ENCODE assay signal across 17 mouse cellular contexts in genomic region chr3:86870952-86871351, GRCm38 (mm10). TPM values are rescaled to one million over a fixed set of nuclear protein-coding genes. Genes with fewer than 3 reads are reported as not detected.
DNase-seq lines count a peak whose midpoint lies in the region; ATAC-seq and TF ChIP-seq lines count a peak whose summit lies in the region.
"Had no signal": no experiment of that assay in that cellular context is flagged by ENCODE, and none has a peak within 500 bp of the region (broad histone marks: within the 10 kb centered on the region; RNA-seq: fewer than 3 reads in every experiment).

No protein-coding gene starts in this region.

- H3K9ac ChIP-seq in kidney, embryonic 16.5 days (replicated peaks; ENCODE audit: low read length) = no peak overlapping the region
- no peak overlapping the region for H3K9ac ChIP-seq in CH12.LX (ENCODE audit: insufficient read depth, low read depth)
- no peak overlapping the region for H3K9ac ChIP-seq in embryonic facial prominence, embryonic 11.5 days (replicated peaks; ENCODE audit: low read length)
- no peak overlapping the region for H3K9ac ChIP-seq in lung, postnatal 0 days (replicated peaks; ENCODE audit: low read depth)
- H3K9ac ChIP-seq: heart, embryonic 15.5 days had no signal

- H3K4me2 ChIP-seq in kidney, embryonic 16.5 days (replicated peaks; ENCODE audit: low read depth, low read length) = no peak overlapping the region
- H3K4me2 ChIP-seq in CH12.LX (ENCODE audit: insufficient read depth, low read depth, poor library complexity, severe bottlenecking) = no peak overlapping the region
- no peak overlapping the region for H3K4me2 ChIP-seq in embryonic facial prominence, embryonic 11.5 days (ENCODE audit: low read depth, low read length)
- H3K4me2 ChIP-seq in lung, postnatal 0 days (replicated peaks; ENCODE audit: low read depth, low read length) = no peak overlapping the region
- H3K4me2 ChIP-seq: heart, embryonic 15.5 days; liver, embryonic 11.5 days had no signal

- H3K4me3 ChIP-seq in kidney, embryonic 16.5 days (ENCODE audit: low read length) = no peak overlapping the region
- no peak overlapping the region for H3K4me3 ChIP-seq in CH12.LX (replicated peaks in 1 of 3; ENCODE audit: low read depth in 2 of 3, low read length in 2 of 3, poor library complexity in 1 of 3)
- H3K4me3 ChIP-seq in embryonic facial prominence, embryonic 11.5 days (ENCODE audit: low read depth, low read length) = no peak overlapping the region
- H3K4me3 ChIP-seq in olfactory bulb, adult 2 months (ENCODE audit: insufficient read depth, low read depth, low read length) = no peak overlapping the region
- H3K4me3 ChIP-seq in lung, postnatal 0 days (ENCODE audit: low read depth, low read length) = no peak overlapping the region
- H3K4me3 ChIP-seq: erythroblast, embryonic 14.5 days; heart, embryonic 15.5 days had no signal

- DNase-seq in kidney, adult 9 months = no peak
- peak; percentile 24 for DNase-seq in CH12.LX (ENCODE audit: extremely low read depth)
- peak; percentile 22 for DNase-seq in embryonic facial prominence, embryonic 11.5 days (ENCODE audit: low spot score)
- DNase-seq in lung, postnatal 0 days (ENCODE audit: low spot score) = no peak
- DNase-seq in retina, embryonic 14.5 days (ENCODE audit: low spot score) = no peak
- DNase-seq: cerebellum, adult 18-20 months; cerebellum, postnatal 25 days; gastrocnemius, postnatal 14 days; kidney, postnatal 10 days; lung, adult 2 months; lung, postnatal 36 days had no signal

- H3K36me3 ChIP-seq in kidney, embryonic 16.5 days (ENCODE audit: insufficient read depth, low read length) = no peaks in the 10 kb centered on the region
- no peaks in the 10 kb centered on the region for H3K36me3 ChIP-seq in CH12.LX (replicated peaks in 1 of 2; ENCODE audit: control insufficient read depth in 1 of 2, insufficient read depth in 1 of 2, low read length in 1 of 2)
- no peaks in the 10 kb centered on the region for H3K36me3 ChIP-seq in embryonic facial prominence, embryonic 11.5 days (replicated peaks; ENCODE audit: control insufficient read depth, insufficient read depth, low read depth, low read length)
- no peaks in the 10 kb centered on the region for H3K36me3 ChIP-seq in lung, postnatal 0 days (ENCODE audit: insufficient read depth, low read length)
- H3K36me3 ChIP-seq: heart, embryonic 15.5 days had no signal

- dilution Hi-C loops in CH12.LX (cut with MboI; ENCODE audit: extremely low pct_ligation_motif_present, extremely low pct_unique_long_range_greater_than_20kb, low sequenced_read_pairs) = no loop called here

- no peak for TF ChIP-seq EP300 in CH12.LX (IDR thresholded peaks at IDR 0.05; ENCODE audit: low read length)
- no peak for TF ChIP-seq EP300 in lung, postnatal 0 days (IDR thresholded peaks at IDR 0.05)

- no peaks in the 10 kb centered on the region for H3K4me1 ChIP-seq in kidney, embryonic 16.5 days (ENCODE audit: insufficient read depth, low read length)
- H3K4me1 ChIP-seq in CH12.LX (ENCODE audit: control insufficient read depth in 1 of 2, insufficient read depth in 2 of 2) = peaks cover 0 to 20% of the 10 kb centered on the region in 2 experiments; a peak in 2 of 4 replicates
- no peaks in the 10 kb centered on the region for H3K4me1 ChIP-seq in embryonic facial prominence, embryonic 11.5 days (ENCODE audit: control insufficient read depth, insufficient read depth, low read length)
- peaks cover 20% of the 10 kb centered on the region for H3K4me1 ChIP-seq in olfactory bulb, adult 2 months (ENCODE audit: control insufficient read depth, insufficient read depth, low read length)
- H3K4me1 ChIP-seq in lung, postnatal 0 days (ENCODE audit: insufficient read depth, low read depth, low read length) = no peaks in the 10 kb centered on the region

- H3K9me3 ChIP-seq in kidney, embryonic 16.5 days (ENCODE audit: low read length) = no peaks in the 10 kb centered on the region
- H3K9me3 ChIP-seq in CH12.LX (replicated peaks; ENCODE audit: low read length) = no peaks in the 10 kb centered on the region
- no peaks in the 10 kb centered on the region for H3K9me3 ChIP-seq in embryonic facial prominence, embryonic 11.5 days (replicated peaks; ENCODE audit: control insufficient read depth, low read length)
- no peaks in the 10 kb centered on the region for H3K9me3 ChIP-seq in lung, postnatal 0 days (ENCODE audit: low read length)
- H3K9me3 ChIP-seq: heart, embryonic 15.5 days had no signal

- 85% methylated on average over 6 of the region's 6 CpGs for WGBS in kidney, embryonic 16.5 days
- WGBS in embryonic facial prominence, embryonic 11.5 days = 66% methylated on average over 6 of the region's 6 CpGs
- 50% methylated on average over 6 of the region's 6 CpGs for WGBS in olfactory bulb, adult 2 months
- 74% methylated on average over 6 of the region's 6 CpGs for WGBS in lung, postnatal 0 days

- in situ Hi-C loops in CH12.LX (cut with MboI; ENCODE audit: low pct_ligation_motif_present, low pct_unique_long_range_greater_than_20kb, low sequenced_read_pairs) = no loop called here

- TF ChIP-seq RAD21 in CH12.LX (IDR thresholded peaks at IDR 0.05; ENCODE audit: low read depth, low read length) = no peak

- H3K27ac ChIP-seq in kidney, embryonic 16.5 days (ENCODE audit: low read length) = no peak overlapping the region
- H3K27ac ChIP-seq in CH12.LX (ENCODE audit: insufficient read depth, low read depth) = no peak overlapping the region
- no peak overlapping the region for H3K27ac ChIP-seq in embryonic facial prominence, embryonic 11.5 days (replicated peaks; ENCODE audit: low read depth, low read length)
- H3K27ac ChIP-seq in olfactory bulb, adult 2 months (ENCODE audit: insufficient read depth, low read depth, low read length) = peak overlapping the region; percentile 16; the same call in 1 of the 2 replicates
- no peak overlapping the region for H3K27ac ChIP-seq in lung, postnatal 0 days (ENCODE audit: low read length)
- H3K27ac ChIP-seq: heart, embryonic 15.5 days had no signal

- no peak for TF ChIP-seq CTCF in CH12.LX (conservative IDR thresholded peaks at IDR 0.05 in 1 of 2, IDR thresholded peaks at IDR 0.05 in 1 of 2; ENCODE audit: low read depth in 2 of 2, low read length in 2 of 2)
- TF ChIP-seq CTCF in olfactory bulb, adult 2 months (IDR thresholded peaks at IDR 0.05; ENCODE audit: insufficient read depth, low read depth, low read length) = no peak
- no peak; the same call in 1 of the 2 replicates for TF ChIP-seq CTCF in lung, postnatal 0 days (IDR thresholded peaks at IDR 0.05)

- TF ChIP-seq POLR2A in CH12.LX (IDR thresholded peaks at IDR 0.05; ENCODE audit: low read depth, low read length) = no peak
- TF ChIP-seq POLR2A in olfactory bulb, adult 2 months (IDR thresholded peaks at IDR 0.05; ENCODE audit: insufficient read depth, low read depth, low read length) = no peak

- H3K79me2 ChIP-seq in CH12.LX (replicated peaks; ENCODE audit: control insufficient read depth, extremely low read depth, insufficient read depth, poor library complexity, severe bottlenecking) = no peaks in the 10 kb centered on the region

- no peaks in the 10 kb centered on the region for H3K27me3 ChIP-seq in kidney, embryonic 16.5 days (ENCODE audit: insufficient read depth, low read length)
- no peaks in the 10 kb centered on the region for H3K27me3 ChIP-seq in CH12.LX (replicated peaks)
- H3K27me3 ChIP-seq in embryonic facial prominence, embryonic 11.5 days (ENCODE audit: control insufficient read depth, insufficient read depth, low read length) = no peaks in the 10 kb centered on the region
- no peaks in the 10 kb centered on the region for H3K27me3 ChIP-seq in lung, postnatal 0 days (replicated peaks; ENCODE audit: insufficient read depth, low read length)
- H3K27me3 ChIP-seq: heart, embryonic 15.5 days had no signal

- 0 out of 2 replicates have a peak, but pooled peaks have one; percentile 15 for ATAC-seq in kidney, embryonic 16.5 days (ENCODE audit: low FRiP score, low TSS enrichment)
- ATAC-seq in embryonic facial prominence, embryonic 11.5 days (replicated peaks; ENCODE audit: insufficient number of reproducible peaks, low FRiP score, low TSS enrichment, low read depth) = no peak
- ATAC-seq in lung, postnatal 0 days = no peak
- ATAC-seq: intestine, postnatal 0 days had no signal

TF ChIP-seq in CH12.LX, 34 proteins besides CTCF, POLR2A, EP300 and RAD21:
- TF ChIP-seq MAFK (IDR thresholded peaks at IDR 0.05; ENCODE audit: insufficient replicate concordance, low read length) (no peak), RCOR1 (conservative IDR thresholded peaks at IDR 0.05; ENCODE audit: low read depth, low read length) (no peak), ZMIZ1 (IDR thresholded peaks at IDR 0.05; ENCODE audit: low read depth, low read length) (no peak), JUN (IDR thresholded peaks at IDR 0.05; ENCODE audit: insufficient read depth, low read depth, low read length) (peak; percentile 19; the same call in 1 of the 2 replicates), MXI1 (IDR thresholded peaks at IDR 0.05; ENCODE audit: low read depth, low read length) (no peak), ZNF384 (IDR thresholded peaks at IDR 0.05; ENCODE audit: low read depth, low read length) (peak; percentile 53)

RNA-seq across cellular contexts. Expression of gene Dclk2, which starts 49.7 kb away (rescaled TPM):
- polyA plus RNA-seq in kidney, embryonic 16.5 days (2015; fragmentation: Nextera tagmentation; extraction: Ambion mirVana) = 3.4 and 4.0 TPM in 2 replicates
- total RNA-seq in CH12.LX (2012; rRNA removed) = 0.71 and 0.93 TPM in 2 replicates
- 0.84 and 1.0 TPM in 2 replicates for total RNA-seq in CH12.LX (2014; rRNA removed)
- polyA plus RNA-seq in CH12.LX (2012; ENCODE audit: insufficient read length, low read depth) = 2.0 and 2.5 TPM in 2 replicates
- polyA plus RNA-seq in embryonic facial prominence, embryonic 11.5 days (2014; fragmentation: Nextera tagmentation; extraction: Ambion mirVana) = 10.6 and 12.0 TPM in 2 replicates
- polyA plus RNA-seq in olfactory bulb, adult 2 months (2012; ENCODE audit: insufficient read depth, insufficient read length, low replicate concordance, missing spikeins) = 287 TPM in 1 of 2 replicates, not detected in the other
- 1.6 and 2.1 TPM in 2 replicates for polyA plus RNA-seq in lung, postnatal 0 days (2015; fragmentation: Nextera tagmentation; extraction: Ambion mirVana)

Comparison
In these comparisons a context has a peak if more than half of its experiments do, and no peak if none do; other contexts are left out.
1. DNase-seq: peak in CH12.LX (single experiment) and embryonic facial prominence, embryonic 11.5 days (single experiment); none in kidney, adult 9 months (single experiment), lung, postnatal 0 days (single experiment) and retina, embryonic 14.5 days (single experiment).